Mouse (Mus musculus) forebrain, embryonic 14.5 days (tissue): Measurements from ENCODE around the gene Gpat2. TPM values are rescaled to one million over a fixed set of nuclear protein-coding genes. Genes with fewer than 3 reads are reported as not detected.
A peak's percentile ranks its signal among the peaks of the same experiment; 100 is the strongest.

Experiments used
- ATAC-seq: fragments of 200-750 bp; cut with Nextera tagmentation; 2 replicates; pipeline ENCODE4 v1.8.0; 2017; ENCODE audit warnings: mild to moderate bottlenecking, moderate library complexity
- DNase-seq: peaks from one replicate; pipeline ENCODE4 v3.0.0-alpha.2; 2015; ENCODE audit warnings: low spot score
- H3K27ac ChIP-seq: fragments of 300-500 bp; sonication (generic); 2 replicates; pipeline ENCODE4 v1.5.1; 2014; ENCODE audit warnings: low read depth, mild to moderate bottlenecking, control low read depth, low read length, moderate library complexity
- H3K27me3 ChIP-seq: fragments of 300-500 bp; sonication (generic); replicated peaks from 2 replicates; pipeline ENCODE4 v1.6.1; 2014; ENCODE audit warnings: low read length, control low read depth, mixed read lengths; ENCODE audit not compliant: control insufficient read depth, insufficient read depth
- H3K36me3 ChIP-seq: fragments of 300-500 bp; sonication (generic); 2 replicates; pipeline ENCODE4 v1.6.1; 2014; ENCODE audit warnings: low read length, control low read depth; ENCODE audit not compliant: control insufficient read depth, insufficient read depth
- H3K4me1 ChIP-seq: fragments of 300-500 bp; sonication (generic); 2 replicates; pipeline ENCODE4 v1.6.1; 2014; ENCODE audit warnings: antibody characterized with exemption, low read length, control low read depth; ENCODE audit not compliant: control insufficient read depth, insufficient read depth
- H3K4me2 ChIP-seq: fragments of 300-500 bp; sonication (generic); 2 replicates; pipeline ENCODE4 v1.6.1; 2014; ENCODE audit warnings: mild to moderate bottlenecking, control low read depth, low read length
- H3K4me3 ChIP-seq: fragments of 300-500 bp; sonication (generic); 2 replicates; pipeline ENCODE4 v1.5.1; 2014; ENCODE audit warnings: low read depth, low read length, control low read depth
- H3K9ac ChIP-seq: fragments of 300-500 bp; sonication (generic); 2 replicates; pipeline ENCODE4 v1.6.1; 2014; ENCODE audit warnings: mild to moderate bottlenecking, low read length, control low read depth, moderate library complexity
- H3K9me3 ChIP-seq: fragments of 300-500 bp; sonication (generic); replicated peaks from 2 replicates; pipeline ENCODE4 v1.6.1; 2016; ENCODE audit warnings: low read length, control low read depth, mixed read lengths; ENCODE audit not compliant: control insufficient read depth
- WGBS: fragments of 180-500 bp; shearing (Covaris S2); extraction: QIAGEN DNeasy Blood & Tissue Kit; methylation state at CpG from one replicate; pipeline ENCODE4 v1.1.7; 2014; 5-methylcytosine and 5-hydroxymethylcytosine counted together
- polyA plus RNA-seq: library from polyadenylated mRNA; unstranded; fragments of >200 nt; fragmentation: Nextera tagmentation; extraction: Ambion mirVana; gene quantifications from 2 replicates; pipeline ENCODE4 v1.2.1, GENCODE M21; 2014

Gene Gpat2
- polyA plus RNA-seq, 1 experiment from 2014 or later: not detected

DNA sequence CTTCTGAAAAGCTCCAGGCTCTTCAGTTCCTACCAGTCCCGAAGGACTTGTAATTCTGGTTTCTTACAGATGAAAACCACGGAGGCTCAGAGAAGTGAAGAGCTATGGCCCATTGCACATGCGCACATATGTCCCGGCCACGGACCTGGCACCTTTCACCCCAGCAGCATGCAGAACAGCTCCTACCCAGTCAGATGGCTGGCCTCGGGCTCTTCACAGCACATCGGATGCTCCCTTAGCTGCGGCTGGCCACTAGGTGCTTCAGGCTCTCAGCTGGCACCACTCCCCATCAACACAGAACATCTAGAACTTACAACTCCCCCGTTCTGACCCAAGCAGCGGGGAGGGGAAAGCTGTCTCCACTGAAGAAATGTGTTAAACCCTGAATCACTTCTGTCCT lies 54.8 kb downstream of the Gpat2 start:
- Histone ChIP-seq H3K4me3 (no peak overlapping the region), H3K27me3 (peaks cover 43% of the 10 kb centered on the region), H3K36me3 (no peaks in the 10 kb centered on the region), H3K9me3 (no peaks in the 10 kb centered on the region), H3K27ac (no peak overlapping the region), H3K4me1 (peaks cover 16% of the 10 kb centered on the region), H3K4me2 (no peak overlapping the region), H3K9ac (no peak overlapping the region)
- ATAC-seq (no peak), DNase-seq (no peak)
- 70% methylated on average over 10 of the region's 10 CpGs for WGBS

DNA sequence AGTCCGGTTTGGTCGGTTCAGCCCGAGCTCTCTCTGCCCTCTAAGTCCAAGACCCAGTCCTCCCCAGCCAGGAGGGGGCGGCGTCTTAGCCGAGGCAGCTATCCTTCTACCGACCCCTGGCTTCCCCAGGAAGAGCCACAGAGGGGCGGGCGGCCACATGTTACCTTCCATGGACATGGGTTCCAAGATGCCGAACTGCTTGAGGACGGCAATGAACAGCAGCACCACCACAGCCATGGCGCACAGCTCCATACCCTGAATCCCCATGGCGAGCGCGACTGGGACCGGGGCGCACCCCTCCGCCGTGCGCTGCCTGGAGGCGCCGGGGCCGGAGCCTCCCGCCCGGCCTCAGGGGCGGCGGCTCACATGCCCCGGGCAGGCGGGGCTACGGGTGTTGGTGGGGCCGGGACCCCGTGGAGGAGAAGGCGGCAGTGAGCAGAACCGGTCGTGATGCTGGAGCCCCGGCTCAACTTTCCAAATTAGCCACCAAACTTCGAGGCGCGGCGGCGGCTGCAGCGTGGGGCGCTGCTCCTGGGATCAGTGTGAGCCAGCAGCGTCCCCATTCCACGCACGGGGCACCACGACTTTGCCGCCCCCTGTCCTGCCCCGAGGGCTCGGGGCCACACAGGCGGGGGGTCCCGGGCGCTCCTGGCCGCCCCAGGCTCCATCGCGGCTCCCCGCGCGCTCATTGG lies 57.0 kb downstream of the Gpat2 start:
- Histone ChIP-seq H3K4me3 (peak overlapping the region; percentile 32), H3K9ac (peak overlapping the region; percentile 41; the same call in 1 of the 2 replicates), H3K27me3 (peaks cover 51% of the 10 kb centered on the region), H3K36me3 (no peaks in the 10 kb centered on the region), H3K4me2 (peak overlapping the region; percentile 60), H3K4me1 (peaks cover 17% of the 10 kb centered on the region), H3K27ac (no peak overlapping the region), H3K9me3 (no peaks in the 10 kb centered on the region)
- WGBS: under 1% methylated on average over 58 of the region's 59 CpGs
- peak; percentile 24 for ATAC-seq
- DNase-seq: no peak

DNA sequence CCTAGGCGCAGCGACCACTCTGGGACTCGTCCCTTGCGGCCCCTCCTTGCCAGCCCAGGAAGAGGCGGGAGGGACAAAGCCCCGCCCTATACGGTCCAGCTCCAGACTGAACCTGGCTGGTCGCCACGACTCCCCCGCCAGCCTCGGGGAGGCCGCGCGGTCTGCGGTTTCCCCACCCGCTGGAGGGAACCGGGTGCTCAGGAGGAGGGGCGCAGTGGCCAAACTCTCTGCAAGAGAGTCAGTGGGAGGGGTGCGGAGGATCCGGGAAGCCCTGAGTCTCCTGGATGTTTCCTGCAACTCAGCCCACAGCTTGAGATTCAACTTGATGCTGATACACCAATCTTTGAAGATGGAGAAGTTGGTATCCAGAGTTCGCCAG lies 57.5 kb downstream of the Gpat2 start:
- H3K27me3 ChIP-seq: peaks cover 51% of the 10 kb centered on the region
- H3K36me3 ChIP-seq: no peaks in the 10 kb centered on the region
- H3K9me3 ChIP-seq: no peaks in the 10 kb centered on the region
- H3K9ac ChIP-seq: peak overlapping the region; percentile 41; the same call in 1 of the 2 replicates
- peak; percentile 74 for ATAC-seq
- peak; percentile 60 for DNase-seq
- peak overlapping the region; percentile 32 for H3K4me3 ChIP-seq
- no peak overlapping the region for H3K27ac ChIP-seq
- H3K4me1 ChIP-seq: peaks cover 17% of the 10 kb centered on the region
- under 1% methylated on average over 21 of the region's 21 CpGs for WGBS
- peak overlapping the region; percentile 60 for H3K4me2 ChIP-seq

DNA sequence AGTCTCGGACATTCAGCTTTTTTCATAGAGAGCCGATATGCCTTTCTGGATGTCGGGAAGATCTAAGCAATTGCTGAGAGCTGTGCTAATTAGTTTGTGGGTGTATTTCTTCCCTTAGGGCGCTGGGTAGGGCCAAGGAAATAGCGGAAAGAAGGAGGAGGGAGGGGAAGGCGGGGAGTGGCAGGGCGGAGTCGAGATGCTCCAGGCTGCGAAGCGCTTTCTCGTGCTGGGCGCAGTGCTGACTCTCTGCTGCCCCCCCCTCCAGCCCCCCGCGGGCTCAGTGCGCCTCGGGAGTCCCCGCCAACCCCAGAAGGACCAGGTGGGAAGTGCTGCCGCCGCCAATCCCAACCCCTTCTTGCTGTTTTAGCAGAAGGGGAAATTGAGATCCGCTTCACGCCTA lies 58.0 kb downstream of the Gpat2 start:
- H3K9me3 ChIP-seq: no peaks in the 10 kb centered on the region
- H3K27me3 ChIP-seq: peaks cover 51% of the 10 kb centered on the region
- DNase-seq (peak; percentile 33), ATAC-seq (peak; percentile 47; the same call in 1 of the 2 replicates)
- H3K9ac ChIP-seq: 0 out of 2 replicates have a peak overlapping the region, but pooled peaks have one; percentile 8
- H3K36me3 ChIP-seq: no peaks in the 10 kb centered on the region
- peak overlapping the region; percentile 60 for H3K4me2 ChIP-seq
- under 1% methylated on average over 21 of the region's 21 CpGs for WGBS
- peak overlapping the region; percentile 32 for H3K4me3 ChIP-seq
- no peak overlapping the region for H3K27ac ChIP-seq
- peaks cover 17% of the 10 kb centered on the region for H3K4me1 ChIP-seq

DNA sequence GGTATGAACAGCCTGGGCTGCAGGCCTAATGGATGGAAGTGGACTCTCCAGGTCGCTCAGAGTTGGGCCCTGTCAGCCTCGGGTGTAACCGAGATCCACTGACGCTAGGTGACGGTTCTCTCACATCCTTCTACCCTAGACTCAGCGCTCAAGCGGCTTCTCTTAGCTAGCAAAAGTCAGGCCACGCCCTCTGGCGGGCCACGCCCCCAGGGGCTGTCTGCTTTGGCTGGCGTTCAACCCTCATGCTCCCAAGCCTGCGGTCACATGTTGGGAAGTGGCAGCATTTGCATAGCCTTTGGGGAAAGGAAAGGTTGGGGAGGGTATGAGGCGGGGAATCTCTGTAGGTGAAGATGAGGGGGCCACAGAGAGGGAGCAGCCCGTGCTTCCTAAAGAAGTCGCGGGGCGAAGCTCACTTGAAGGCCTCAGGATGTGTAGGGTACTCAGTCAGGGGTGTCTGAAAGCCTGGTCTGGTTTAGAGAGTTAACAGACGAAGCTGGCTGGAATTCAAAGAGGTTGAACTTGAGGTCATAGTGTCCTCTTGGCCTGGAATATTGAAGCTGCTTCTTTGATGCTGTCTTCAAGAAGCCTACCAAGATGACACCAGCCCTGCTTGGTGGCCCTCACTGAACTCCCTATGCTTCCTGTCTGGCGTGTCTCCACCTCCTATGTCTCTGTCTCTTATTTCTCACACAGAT lies 59.6 kb downstream of the Gpat2 start:
- Histone ChIP-seq H3K4me1 (peaks cover 17% of the 10 kb centered on the region), H3K27me3 (peaks cover 51% of the 10 kb centered on the region), H3K4me2 (peak overlapping the region; percentile 39), H3K9me3 (no peaks in the 10 kb centered on the region), H3K4me3 (no peak overlapping the region), H3K9ac (no peak overlapping the region), H3K27ac (no peak overlapping the region), H3K36me3 (no peaks in the 10 kb centered on the region)
- peak; percentile 87 for DNase-seq
- WGBS: 6% methylated on average over 19 of the region's 19 CpGs
- peak; percentile 74 for ATAC-seq

Other genes with a start within 250 kb of the Gpat2 start
- 1.5 and 1.9 TPM in 2 replicates for gene 1810024B03Rik, start 216.9 kb upstream of the Gpat2 start, polyA plus RNA-seq
- 68.1 and 68.4 TPM in 2 replicates for gene Snrnp200, start 216.8 kb upstream of the Gpat2 start, polyA plus RNA-seq
- gene Ciao1, start 177.4 kb upstream of the Gpat2 start, polyA plus RNA-seq: 64.3 and 67.7 TPM in 2 replicates
- 24.4 and 27.8 TPM in 2 replicates for gene Tmem127, start 177.3 kb upstream of the Gpat2 start, polyA plus RNA-seq
- 102 and 109 TPM in 2 replicates for gene Stard7, start 155.0 kb upstream of the Gpat2 start, polyA plus RNA-seq
- gene Dusp2, start 89.0 kb upstream of the Gpat2 start, polyA plus RNA-seq: 5.6 and 7.4 TPM in 2 replicates
- not detected in 2 replicates for gene Astl, start 86.6 kb upstream of the Gpat2 start, polyA plus RNA-seq
- 0.36 and 0.43 TPM in 2 replicates for gene Adra2b, start 62.0 kb upstream of the Gpat2 start, polyA plus RNA-seq
- 32.1 and 32.8 TPM in 2 replicates for gene Fahd2a, start 19.4 kb downstream of the Gpat2 start, polyA plus RNA-seq
- 13.8 and 15.1 TPM in 2 replicates for gene Kcnip3, start 96.9 kb downstream of the Gpat2 start, polyA plus RNA-seq
- 0.04 TPM in 1 of 2 replicates, not detected in the other for gene Prom2, start 116.3 kb downstream of the Gpat2 start, polyA plus RNA-seq
- 9.1 and 9.4 TPM in 2 replicates for gene Zfp661, start 161.9 kb downstream of the Gpat2 start, polyA plus RNA-seq
- gene Mrps5, start 162.0 kb downstream of the Gpat2 start, polyA plus RNA-seq: 156 and 172 TPM in 2 replicates
- gene Mal, start 231.5 kb downstream of the Gpat2 start, polyA plus RNA-seq: 0.80 and 1.1 TPM in 2 replicates